Mouse (Mus musculus): Measurements from ENCODE around the gene Rer1. TPM values are rescaled to one million over a fixed set of nuclear protein-coding genes. Genes with fewer than 3 reads are reported as not detected.

The Rer1 gene
- total RNA-seq, 2 experiments from 2014 or later: 90.8 to 96.1 TPM

- DNase-seq (ENCODE audit: low spot score in 2 of 2): no peak
These were observed 9.5 kb downstream of the Rer1 start for GRCm38 (mm10) chr4:155076677-155077076.

GRCm38 (mm10) chr4:155075813-155076212, 10.4 kb downstream of the Rer1 start:
- no peak for DNase-seq (ENCODE audit: low spot score in 2 of 2)

- DNase-seq (ENCODE audit: low spot score in 2 of 2): no peak
These were observed 11.0 kb downstream of the Rer1 start for GRCm38 (mm10) chr4:155075137-155075536.

GRCm38 (mm10) chr4:155074418-155074817, 11.8 kb downstream of the Rer1 start:
- DNase-seq (ENCODE audit: low spot score in 2 of 2): no peak

- DNase-seq (ENCODE audit: low spot score in 2 of 2): no peak
These were observed 15.3 kb downstream of the Rer1 start for GRCm38 (mm10) chr4:155070921-155071320.

- DNase-seq (ENCODE audit: low spot score in 2 of 2): no peak
These were observed 16.0 kb downstream of the Rer1 start for GRCm38 (mm10) chr4:155070199-155070598.

DNA sequence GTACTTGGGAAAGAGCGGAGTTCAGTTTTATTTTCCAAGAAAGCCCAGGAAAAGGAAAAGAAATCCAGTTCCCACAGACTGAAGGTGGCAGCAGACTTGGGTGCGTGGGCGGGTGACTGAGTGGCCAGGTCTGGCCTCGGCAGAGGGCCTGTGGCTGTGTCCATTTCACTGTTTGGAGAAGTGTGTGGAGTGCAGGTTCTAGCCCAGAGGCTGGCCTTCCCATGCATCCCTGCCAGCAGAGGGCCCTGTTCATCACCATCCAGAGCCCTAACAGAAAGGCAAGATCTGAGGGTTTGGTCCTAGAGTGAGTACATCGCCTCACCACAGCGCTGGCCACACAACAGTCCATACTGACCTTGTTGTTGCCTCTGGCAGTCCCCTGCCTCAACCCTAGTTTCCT, 17.0 kb downstream of the Rer1 start:
- no peak for DNase-seq (ENCODE audit: low spot score in 2 of 2)

DNA sequence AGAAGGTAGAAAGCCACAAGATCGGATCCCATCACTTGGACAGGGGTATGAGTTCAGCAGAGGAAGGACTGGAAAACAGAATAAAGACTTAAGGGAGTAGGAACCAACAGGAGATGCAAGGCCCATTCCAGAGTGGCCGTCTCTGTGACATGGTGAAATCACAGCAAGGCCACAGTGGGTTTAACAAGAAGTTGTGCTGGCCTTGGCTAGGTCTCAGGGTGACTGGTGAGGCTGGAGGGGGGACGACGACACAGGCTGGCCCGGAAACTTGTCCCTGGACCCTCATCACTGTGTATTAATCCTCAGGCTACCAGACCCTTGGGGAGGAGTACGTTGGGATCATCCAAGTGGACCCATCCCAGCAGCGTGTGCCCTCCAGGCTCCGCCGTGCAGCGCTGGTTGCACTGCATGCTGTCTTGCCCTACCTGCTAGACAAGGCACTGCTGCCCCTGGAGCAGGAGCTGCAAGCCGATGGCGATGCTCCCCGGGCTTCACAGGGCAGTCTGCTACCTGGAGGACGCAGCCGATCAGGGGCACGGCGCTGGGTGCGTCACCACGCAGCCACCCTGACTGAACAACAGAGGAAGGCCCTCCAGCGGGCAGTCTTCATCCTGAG, 17.7 kb downstream of the Rer1 start:
- no peak for DNase-seq (ENCODE audit: low spot score in 2 of 2)

DNA sequence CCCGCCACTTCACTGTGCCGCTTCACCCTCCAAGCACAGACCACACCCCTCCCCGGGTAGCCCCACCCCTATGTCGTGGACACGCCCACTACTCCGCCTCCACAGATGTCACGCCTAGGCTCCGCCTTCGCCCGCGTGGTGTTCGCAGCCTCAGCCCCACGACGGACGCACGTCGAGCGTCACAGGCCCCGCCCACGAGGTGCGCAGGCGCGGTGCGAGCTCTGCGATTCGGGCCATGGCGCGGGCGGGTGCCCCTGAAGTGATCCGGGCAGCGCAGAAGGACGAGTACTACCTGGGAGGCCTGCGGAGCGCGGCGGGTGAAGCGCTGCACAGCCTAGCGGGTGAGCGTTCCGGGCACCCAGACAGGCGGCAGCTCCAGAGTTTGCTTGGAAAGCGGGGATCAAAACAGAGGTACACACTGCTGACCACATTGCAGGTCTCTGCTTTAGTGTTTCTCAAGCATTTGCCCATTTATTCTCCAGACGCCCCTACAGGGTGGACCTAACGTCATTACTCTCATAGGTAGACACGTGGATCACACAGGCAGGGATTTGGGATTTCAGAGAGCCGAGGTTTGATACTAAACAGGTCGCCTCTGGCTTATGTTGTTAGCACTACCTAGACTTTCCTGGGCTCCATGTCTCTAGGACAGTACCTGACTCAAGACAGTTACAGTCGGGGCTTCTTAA, 19.2 kb downstream of the Rer1 start, which contains the start of gene Pex10:
Gene Pex10 (plus strand): TSS at position 183 of the 689 bp plus-strand sequence.
- peak; percentile 93 to 95 for DNase-seq (ENCODE audit: low spot score in 2 of 2)

- peak; percentile 64 to 80 for DNase-seq (ENCODE audit: low spot score in 2 of 2)
These were observed 20.0 kb downstream of the Rer1 start for GRCm38 (mm10) chr4:155065970-155066833.

GRCm38 (mm10) chr4:155064474-155064873, 21.7 kb downstream of the Rer1 start:
- DNase-seq (ENCODE audit: low spot score in 2 of 2): no peak

DNA sequence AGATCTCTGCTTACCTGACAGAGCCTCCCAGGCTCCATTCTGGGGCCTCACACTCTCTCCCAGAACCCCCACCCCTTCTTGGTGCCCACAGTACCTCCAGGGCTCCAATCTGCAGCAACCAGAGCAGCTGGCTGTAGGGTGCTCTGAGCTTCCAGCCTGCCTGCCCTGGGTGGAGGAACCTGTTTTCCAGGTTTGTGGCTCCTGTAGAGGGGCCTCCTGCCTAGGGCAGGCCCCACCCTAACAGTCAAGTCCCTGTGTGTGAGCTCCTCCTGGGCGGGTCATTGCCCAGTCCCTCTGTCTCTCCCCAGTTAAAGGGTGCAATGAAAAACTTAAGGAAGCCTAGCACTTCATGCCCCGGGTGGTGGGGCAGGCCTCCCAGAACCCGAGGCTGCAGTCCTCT, 22.3 kb downstream of the Rer1 start:
- no peak for DNase-seq (ENCODE audit: low spot score in 2 of 2)

- no peak for DNase-seq (ENCODE audit: low spot score in 2 of 2)
These were observed 27.9 kb downstream of the Rer1 start for GRCm38 (mm10) chr4:155058325-155058724.

- no peak for DNase-seq (ENCODE audit: low spot score in 2 of 2)
These were observed 29.5 kb downstream of the Rer1 start, which contains the start of gene Plch2 for GRCm38 (mm10) chr4:155056724-155057123. TSS of gene Plch2 (minus strand) at chr4:155056784.

DNA sequence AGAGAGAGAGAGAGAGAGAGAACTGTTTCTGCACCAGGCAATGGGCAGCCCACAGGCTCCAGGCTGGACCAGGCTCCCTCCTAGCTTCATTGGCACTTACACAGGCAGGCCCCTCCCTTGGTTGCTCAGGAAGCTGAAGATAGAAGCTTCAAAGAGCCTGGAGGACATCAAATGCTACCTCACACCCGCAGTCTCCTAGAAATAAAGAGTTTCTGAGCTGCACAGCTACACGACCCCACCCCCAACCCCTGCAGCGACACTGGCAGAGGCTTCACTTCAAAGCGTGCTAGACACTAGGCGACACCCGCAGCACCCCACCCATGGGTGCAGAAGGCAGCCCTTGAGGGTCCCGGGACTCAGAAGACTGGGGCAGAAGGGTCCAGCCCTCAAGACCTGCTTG, 36.1 kb downstream of the Rer1 start:
- DNase-seq (ENCODE audit: low spot score in 2 of 2): no peak

DNA sequence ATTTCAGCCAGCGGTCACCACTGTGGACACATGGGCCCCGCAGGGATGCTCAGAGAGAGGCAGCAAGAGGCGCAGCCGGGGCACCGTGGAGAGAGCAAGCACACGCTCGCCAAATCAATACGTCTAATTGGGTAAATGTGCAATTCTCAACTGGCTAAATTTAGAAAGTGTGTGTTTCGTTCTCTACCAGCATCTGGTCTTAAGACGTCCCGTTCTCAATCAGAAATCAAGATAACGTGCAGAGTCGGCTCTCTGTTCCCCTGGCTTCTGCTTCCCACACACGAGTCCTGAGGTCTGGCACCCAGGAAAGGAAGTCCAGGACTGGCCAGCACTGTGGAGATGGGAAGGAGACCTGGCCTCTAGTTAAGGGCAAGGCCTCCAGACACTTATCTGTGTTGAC, 39.5 kb downstream of the Rer1 start:
- DNase-seq (ENCODE audit: low spot score in 2 of 2): no peak

DNA sequence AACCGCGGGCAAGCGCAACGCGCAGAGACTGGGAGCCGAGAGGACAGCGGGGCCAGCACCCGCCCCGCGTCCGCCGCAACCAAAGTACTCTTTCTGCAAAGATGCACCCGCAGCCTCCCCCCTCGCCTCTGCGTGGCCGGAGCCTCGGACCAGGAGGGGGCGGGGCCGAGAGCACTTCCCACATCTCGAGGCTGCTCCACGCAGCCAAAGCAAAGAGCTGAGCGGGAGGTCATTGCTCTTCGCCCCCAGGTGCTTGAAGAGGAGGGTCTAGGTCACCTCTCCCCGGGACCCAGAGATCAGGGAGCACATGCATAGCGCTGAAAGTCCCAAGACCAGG, 42.9 kb downstream of the Rer1 start:
- no peak for DNase-seq (ENCODE audit: low spot score in 2 of 2)

DNA sequence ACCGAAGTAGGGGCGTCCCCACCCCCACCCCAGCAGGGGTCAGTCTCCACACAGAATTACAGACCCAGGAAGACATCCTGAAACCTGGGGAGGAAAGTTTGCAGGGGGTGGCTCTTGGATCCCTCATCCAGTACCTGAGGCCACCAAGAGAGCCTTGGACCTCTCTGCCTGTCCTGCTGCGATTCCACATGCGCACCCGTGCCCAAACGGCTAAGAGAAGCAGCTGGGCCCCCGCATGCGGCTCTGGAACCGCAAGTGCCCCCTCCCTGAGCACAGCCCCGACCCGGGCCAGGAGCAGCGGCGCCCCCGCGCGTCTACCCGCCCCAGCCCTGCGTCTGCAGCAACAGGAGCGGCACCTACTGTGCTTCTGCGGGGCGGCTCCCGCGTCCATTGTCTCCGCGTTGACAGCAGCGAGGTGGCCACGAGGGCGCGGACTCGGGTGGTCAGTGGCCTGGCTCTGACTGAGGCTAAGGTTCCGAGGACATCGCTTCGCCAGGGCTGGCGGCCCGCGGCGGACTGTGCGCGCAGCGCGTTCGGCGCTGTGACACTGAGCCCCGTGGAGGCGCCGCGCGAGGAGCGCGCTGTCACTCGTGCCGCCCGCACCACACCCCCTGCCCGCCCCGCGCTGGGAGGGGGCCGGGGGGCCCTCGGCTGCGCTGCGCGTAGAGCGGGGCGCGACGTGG, 43.4 kb downstream of the Rer1 start:
- no peak for DNase-seq (ENCODE audit: low spot score in 2 of 2)

DNA sequence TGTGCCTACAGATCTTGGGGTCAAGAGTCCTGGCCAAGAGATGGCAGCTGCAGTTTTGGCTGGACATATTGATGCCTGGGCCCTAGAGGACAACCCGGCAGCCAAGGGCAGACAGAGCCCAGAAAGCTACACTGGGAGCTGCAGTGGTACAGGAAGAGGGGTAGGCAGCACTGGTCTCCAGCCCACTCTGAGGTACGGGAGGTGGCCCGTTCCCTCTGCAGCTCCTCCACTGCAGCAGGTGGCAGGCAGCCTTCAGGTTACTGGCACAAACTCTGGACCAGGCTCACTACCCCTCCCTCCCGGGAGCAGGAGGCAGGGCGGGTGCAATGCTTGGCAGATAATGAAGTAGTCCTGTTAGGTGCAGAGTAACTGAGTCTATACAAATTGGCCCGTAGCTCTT, 45.5 kb downstream of the Rer1 start:
- DNase-seq (ENCODE audit: low spot score in 2 of 2): no peak

DNA sequence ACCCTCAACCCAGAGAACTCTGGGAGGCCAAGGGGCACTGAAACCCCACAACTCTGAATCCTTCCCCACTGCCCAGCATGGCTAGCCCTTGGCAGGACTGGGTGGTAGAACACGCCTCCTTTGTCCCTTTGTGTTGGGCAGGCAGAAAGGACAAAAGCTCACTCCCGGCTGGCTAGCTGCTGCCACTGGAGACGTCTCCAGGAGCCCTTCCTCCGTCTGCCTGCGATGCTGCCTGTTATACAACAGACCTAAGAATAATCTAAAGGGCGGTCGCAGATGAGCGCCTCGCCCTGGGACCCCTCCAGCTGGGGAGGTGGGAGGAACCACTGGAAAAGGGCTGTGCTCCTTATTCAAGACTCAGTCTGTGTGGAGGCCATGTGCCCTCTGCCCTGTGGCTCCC, 46.0 kb downstream of the Rer1 start:
- no peak for DNase-seq (ENCODE audit: low spot score in 2 of 2)

- no peak for DNase-seq (ENCODE audit: low spot score in 2 of 2)
These were observed 51.4 kb downstream of the Rer1 start for GRCm38 (mm10) chr4:155034787-155035186.

DNA sequence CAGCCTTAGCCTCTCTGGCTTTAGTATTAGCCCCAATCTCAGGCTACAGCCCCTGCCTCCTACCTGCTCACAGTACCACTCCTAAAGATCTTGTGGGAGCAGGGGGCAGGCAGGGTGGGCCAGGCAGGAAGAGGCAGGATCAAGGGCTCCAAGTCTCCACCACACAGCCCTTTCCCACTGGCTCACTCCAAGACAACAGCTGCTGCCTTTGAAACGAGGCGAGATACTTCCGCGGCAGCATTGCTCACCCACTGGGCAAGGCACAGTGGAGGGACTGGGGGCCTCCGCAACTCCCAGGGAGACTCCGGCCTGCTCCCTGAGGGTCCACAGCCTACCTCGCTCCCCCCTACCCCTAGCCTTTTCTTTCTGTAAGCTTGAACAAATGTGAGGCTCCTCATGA, 52.0 kb downstream of the Rer1 start:
- DNase-seq (ENCODE audit: low spot score in 2 of 2): no peak
